ENCODE assay signal across 18 mouse cellular contexts in the genomic region with DNA sequence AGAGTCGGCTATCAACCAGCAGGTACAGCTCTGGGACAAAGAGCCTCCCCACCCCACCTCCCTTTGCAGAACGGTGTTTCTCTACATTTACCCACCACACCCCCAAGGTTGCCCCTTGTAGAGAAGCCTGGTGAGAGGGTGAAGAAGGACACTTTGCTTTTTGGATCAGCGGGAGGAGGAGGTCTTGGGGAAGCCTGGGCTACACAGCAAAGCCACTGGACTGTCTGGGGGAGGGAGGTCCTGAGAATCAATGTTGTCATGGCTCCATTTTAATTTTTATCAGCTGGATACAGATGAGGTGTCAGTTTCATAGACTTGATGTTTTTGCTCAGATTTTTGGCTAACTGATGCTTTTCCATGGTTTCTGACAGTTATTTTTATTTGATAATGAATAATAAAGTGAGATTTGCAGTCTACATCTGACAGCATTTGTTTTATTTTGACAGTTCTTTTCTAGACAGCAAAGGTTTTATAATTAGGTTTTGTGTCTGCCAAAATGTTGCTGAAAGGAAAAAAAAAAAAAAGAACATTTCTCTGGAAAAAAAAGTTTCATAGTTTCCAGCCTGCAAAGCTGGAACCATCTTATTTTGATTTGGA.
DNase-seq lines count a peak whose midpoint lies in the region; ATAC-seq and TF ChIP-seq lines count a peak whose summit lies in the region.
"Had no signal": no experiment of that assay in that cellular context is flagged by ENCODE, and none has a peak within 500 bp of the region (broad histone marks: within the 10 kb centered on the region; RNA-seq: fewer than 3 reads in every experiment).

No protein-coding gene starts in this region.

- DNase-seq in forebrain, postnatal 0 days = peak; percentile 20
- DNase-seq in kidney, postnatal 10 days = no peak
- DNase-seq in lung, postnatal 14 days = no peak
- no peak for DNase-seq in frontal cortex, postnatal 10 days (ENCODE audit: low spot score in 2 of 2)
- DNase-seq: cerebellum, adult 8-10 months had no signal

- ATAC-seq in forebrain, postnatal 0 days = peak; percentile 69
- no peak for ATAC-seq in forebrain, embryonic 13.5 days
- ATAC-seq in kidney, embryonic 15.5 days (replicated peaks; ENCODE audit: low FRiP score) = no peak
- peak; percentile 80 for ATAC-seq in lung, embryonic 16.5 days (ENCODE audit: low read depth)
- ATAC-seq: CD4-positive, CD25-positive, alpha-beta regulatory T cell, adult 4 months; inflammation-experienced regulatory T-cells, adult 6 months; midbrain, embryonic 15.5 days had no signal

- H3K4me3 ChIP-seq in forebrain, postnatal 0 days (ENCODE audit: low read depth, low read length) = no peak overlapping the region
- no peak overlapping the region for H3K4me3 ChIP-seq in forebrain, embryonic 13.5 days
- no peak overlapping the region for H3K4me3 ChIP-seq in kidney, embryonic 15.5 days (replicated peaks)
- no peak overlapping the region for H3K4me3 ChIP-seq in lung, embryonic 16.5 days (ENCODE audit: low read length)
- H3K4me3 ChIP-seq: embryonic facial prominence, embryonic 13.5 days; erythroblast, embryonic 14.5 days; midbrain, embryonic 15.5 days; neural tube, embryonic 12.5 days had no signal

- H3K27ac ChIP-seq in forebrain, postnatal 0 days (ENCODE audit: low read depth, low read length) = peak overlapping the region; percentile 45; the same call in 1 of the 2 replicates
- H3K27ac ChIP-seq in forebrain, embryonic 13.5 days = no peak overlapping the region
- H3K27ac ChIP-seq in kidney, embryonic 15.5 days = peak overlapping the region; percentile 72; the same call in 1 of the 2 replicates
- H3K27ac ChIP-seq in lung, embryonic 16.5 days (ENCODE audit: low read length) = peak overlapping the region; percentile 67
- H3K27ac ChIP-seq: embryonic facial prominence, embryonic 13.5 days; hindbrain, embryonic 14.5 days; liver, embryonic 12.5 days; midbrain, embryonic 15.5 days; neural tube, embryonic 12.5 days; stomach, postnatal 0 days had no signal

- H3K9me3 ChIP-seq in forebrain, postnatal 0 days (ENCODE audit: low read length) = no peaks in the 10 kb centered on the region
- no peaks in the 10 kb centered on the region for H3K9me3 ChIP-seq in forebrain, embryonic 13.5 days (replicated peaks)
- H3K9me3 ChIP-seq in kidney, embryonic 15.5 days (replicated peaks) = no peaks in the 10 kb centered on the region
- no peaks in the 10 kb centered on the region for H3K9me3 ChIP-seq in lung, embryonic 16.5 days (ENCODE audit: control insufficient read depth, low read length)
- H3K9me3 ChIP-seq: embryonic facial prominence, embryonic 13.5 days; heart, embryonic 13.5 days; liver, embryonic 12.5 days; midbrain, embryonic 15.5 days; neural tube, embryonic 12.5 days had no signal

- TF ChIP-seq CTCF in forebrain, postnatal 0 days (IDR thresholded peaks at IDR 0.05; ENCODE audit: low read depth) = no peak

- WGBS in forebrain, postnatal 0 days = 68% methylated on average over 3 of the region's 3 CpGs
- WGBS in forebrain, embryonic 13.5 days = 91% methylated on average over 3 of the region's 3 CpGs
- WGBS in kidney, embryonic 15.5 days = 74% methylated on average over 3 of the region's 3 CpGs
- 55% methylated on average over 3 of the region's 3 CpGs for WGBS in lung, embryonic 16.5 days

- H3K4me1 ChIP-seq in forebrain, postnatal 0 days (ENCODE audit: insufficient read depth) = 0 out of 2 replicates have a peak, but pooled peaks cover 6% of the 10 kb centered on the region
- no peaks in the 10 kb centered on the region for H3K4me1 ChIP-seq in forebrain, embryonic 13.5 days
- peaks cover 49% of the 10 kb centered on the region for H3K4me1 ChIP-seq in kidney, embryonic 15.5 days
- H3K4me1 ChIP-seq in lung, embryonic 16.5 days (replicated peaks; ENCODE audit: control insufficient read depth, insufficient read depth, low read length) = peaks cover 41% of the 10 kb centered on the region
- H3K4me1 ChIP-seq: neural tube, embryonic 12.5 days had no signal

- H3K9ac ChIP-seq in forebrain, postnatal 0 days = no peak overlapping the region
- no peak overlapping the region for H3K9ac ChIP-seq in forebrain, embryonic 13.5 days
- no peak overlapping the region for H3K9ac ChIP-seq in kidney, embryonic 15.5 days
- H3K9ac ChIP-seq in lung, embryonic 16.5 days (ENCODE audit: low read length) = no peak overlapping the region
- H3K9ac ChIP-seq: embryonic facial prominence, embryonic 13.5 days; hindbrain, embryonic 14.5 days; liver, embryonic 12.5 days; midbrain, embryonic 15.5 days; neural tube, embryonic 12.5 days had no signal

- H3K36me3 ChIP-seq in forebrain, postnatal 0 days (ENCODE audit: insufficient read depth) = no peaks in the 10 kb centered on the region
- H3K36me3 ChIP-seq in forebrain, embryonic 13.5 days (ENCODE audit: poor library complexity, severe bottlenecking) = no peaks in the 10 kb centered on the region
- no peaks in the 10 kb centered on the region for H3K36me3 ChIP-seq in kidney, embryonic 15.5 days
- H3K36me3 ChIP-seq in lung, embryonic 16.5 days (ENCODE audit: control insufficient read depth, insufficient read depth, low read length) = no peaks in the 10 kb centered on the region
- H3K36me3 ChIP-seq: embryonic facial prominence, embryonic 13.5 days; heart, embryonic 13.5 days; liver, embryonic 12.5 days; midbrain, embryonic 15.5 days; neural tube, embryonic 12.5 days had no signal

- H3K4me2 ChIP-seq in forebrain, postnatal 0 days (ENCODE audit: low read depth) = no peak overlapping the region
- H3K4me2 ChIP-seq in forebrain, embryonic 13.5 days = no peak overlapping the region
- H3K4me2 ChIP-seq in kidney, embryonic 15.5 days = no peak overlapping the region
- no peak overlapping the region for H3K4me2 ChIP-seq in lung, embryonic 16.5 days (ENCODE audit: low read depth, low read length)
- H3K4me2 ChIP-seq: hindbrain, embryonic 14.5 days; midbrain, embryonic 15.5 days had no signal

- H3K27me3 ChIP-seq in forebrain, postnatal 0 days (ENCODE audit: insufficient read depth, low read length) = no peaks in the 10 kb centered on the region
- H3K27me3 ChIP-seq in forebrain, embryonic 13.5 days = no peaks in the 10 kb centered on the region
- no peaks in the 10 kb centered on the region for H3K27me3 ChIP-seq in kidney, embryonic 15.5 days
- no peaks in the 10 kb centered on the region for H3K27me3 ChIP-seq in lung, embryonic 16.5 days (ENCODE audit: control insufficient read depth, insufficient read depth, low read depth, low read length)
- H3K27me3 ChIP-seq: embryonic facial prominence, embryonic 13.5 days; heart, embryonic 13.5 days; liver, embryonic 12.5 days; midbrain, embryonic 15.5 days; neural tube, embryonic 12.5 days had no signal

Comparison
In these comparisons a context has a peak if more than half of its experiments do, and no peak if none do; other contexts are left out.
1. ATAC-seq: peak in forebrain, postnatal 0 days (single experiment) and lung, embryonic 16.5 days (single experiment); none in forebrain, embryonic 13.5 days (single experiment) and kidney, embryonic 15.5 days (single experiment).